Mouse (Mus musculus): Measurements from ENCODE around the gene Gm43191.

- TF ChIP-seq CTCF (IDR thresholded peaks at IDR 0.05; ENCODE audit: low read depth) (no peak), EP300 (optimal IDR thresholded peaks at IDR 0.05) (no peak)
Measured at GRCm38 (mm10) chr3:116638572-116638971, 42.5 kb downstream of the Gm43191 start.

Measured in stomach, postnatal 0 days (tissue).